Mouse (Mus musculus): ENCODE measurements around the gene Med1.

Med1 gene

DNA sequence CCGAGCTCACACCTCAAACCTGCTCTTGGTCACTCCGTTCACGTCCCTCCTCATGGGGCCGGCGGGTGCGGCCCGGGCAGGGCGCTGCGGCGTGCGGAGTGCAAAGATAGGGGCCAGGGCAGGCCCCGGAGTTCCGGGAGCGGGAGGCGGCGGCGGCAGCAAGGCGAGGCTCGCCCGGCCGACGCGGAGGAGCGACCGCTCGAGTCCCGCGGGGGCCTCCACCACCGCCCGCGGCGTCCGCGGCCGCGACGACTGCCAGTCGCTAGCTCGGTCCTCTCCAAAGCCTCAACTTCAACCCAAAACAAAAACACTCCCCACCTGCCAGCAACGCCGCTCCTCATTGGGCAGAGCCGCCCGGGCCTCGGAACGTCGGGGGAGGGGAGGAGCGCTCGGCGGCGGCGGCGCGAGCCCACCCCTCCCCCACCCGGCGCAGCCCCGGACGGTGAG is 43.8 kb downstream of the Med1 start:
- peak; percentile 83 for DNase-seq (ENCODE audit: low read depth, low spot score)

DNA sequence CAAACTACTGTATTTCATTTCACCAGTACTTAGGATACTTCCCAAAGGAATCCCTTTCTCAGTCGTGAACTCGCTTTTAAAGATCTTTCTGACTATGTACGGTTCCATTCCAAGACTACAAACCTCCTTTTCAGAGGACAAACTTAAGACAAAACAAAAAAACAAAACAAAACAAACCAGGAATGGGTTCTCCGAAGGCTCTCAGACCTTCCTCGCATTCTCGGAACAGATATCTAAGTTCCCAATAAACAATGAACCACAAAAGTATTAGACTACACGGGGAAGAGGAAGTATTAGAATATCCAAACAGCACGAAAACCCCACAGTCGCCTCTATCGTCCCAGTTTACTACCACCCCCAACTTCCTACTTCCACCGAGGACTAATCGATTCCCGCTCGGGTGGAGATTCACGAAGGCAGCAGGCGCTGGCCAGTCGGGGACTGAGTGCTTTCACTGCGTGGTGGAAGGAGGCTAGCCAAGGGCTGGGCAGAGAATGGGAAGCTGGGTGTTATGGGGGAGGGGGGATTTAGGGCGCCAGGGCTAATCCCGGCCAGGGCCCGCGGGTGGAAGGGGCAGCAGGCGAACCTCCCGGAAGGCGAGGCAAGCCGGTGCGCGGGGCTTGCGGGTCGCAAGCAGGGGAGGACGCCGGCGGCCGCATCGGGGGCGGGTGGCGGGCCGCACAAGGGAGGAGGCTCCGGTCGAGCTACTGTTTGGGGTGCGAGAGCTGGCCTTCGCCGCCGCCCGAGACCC is 44.4 kb downstream of the Med1 start:
- DNase-seq (ENCODE audit: low read depth, low spot score): peak; percentile 60

DNA sequence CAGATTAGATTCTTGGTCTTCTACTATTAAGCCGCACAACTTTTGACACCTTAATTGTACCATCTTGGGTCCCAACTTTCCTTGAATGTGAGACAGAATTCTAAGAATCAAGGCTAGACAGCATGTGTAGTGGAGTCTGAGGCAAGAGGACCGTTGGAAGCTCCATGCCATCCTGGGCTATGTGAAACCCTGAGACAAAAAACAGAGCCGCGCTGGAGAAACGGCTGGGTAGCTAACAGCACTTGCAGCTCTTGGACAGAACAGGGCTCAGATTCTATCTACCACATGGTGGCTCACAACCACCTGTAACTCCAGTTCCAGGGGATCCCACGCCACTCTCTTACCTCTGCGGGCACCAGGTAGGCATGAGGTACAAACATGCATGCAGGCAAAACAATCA is 47.2 kb downstream of the Med1 start:
- DNase-seq (ENCODE audit: low read depth, low spot score): no peak

GRCm38 (mm10) chr11:98142545-98142944 is 50.5 kb downstream of the Med1 start:
- DNase-seq (ENCODE audit: low read depth, low spot score): peak; percentile 32

GRCm38 (mm10) chr11:98138894-98139293 is 54.2 kb downstream of the Med1 start:
- no peak for DNase-seq (ENCODE audit: low read depth, low spot score)

DNA sequence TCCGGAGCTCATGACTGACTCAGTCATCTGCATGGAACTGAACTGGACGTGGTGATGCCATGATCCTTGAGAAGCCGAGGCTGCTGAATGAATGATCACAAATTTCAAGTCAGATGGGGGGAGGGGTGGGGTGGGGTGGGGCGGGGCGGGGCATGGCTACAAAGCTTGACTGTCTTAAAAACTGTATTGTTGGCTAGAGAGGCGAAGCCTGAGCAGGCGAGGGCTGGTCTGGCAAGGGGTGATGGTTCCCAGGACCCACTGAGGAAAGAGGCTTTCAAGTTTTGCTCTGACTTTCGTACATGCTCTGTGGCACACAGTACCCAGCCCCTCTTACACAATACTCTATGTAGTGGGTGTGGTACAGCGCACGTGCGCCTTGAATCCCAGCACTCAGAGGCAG is 55.3 kb downstream of the Med1 start:
- DNase-seq (ENCODE audit: low read depth, low spot score): no peak

DNA sequence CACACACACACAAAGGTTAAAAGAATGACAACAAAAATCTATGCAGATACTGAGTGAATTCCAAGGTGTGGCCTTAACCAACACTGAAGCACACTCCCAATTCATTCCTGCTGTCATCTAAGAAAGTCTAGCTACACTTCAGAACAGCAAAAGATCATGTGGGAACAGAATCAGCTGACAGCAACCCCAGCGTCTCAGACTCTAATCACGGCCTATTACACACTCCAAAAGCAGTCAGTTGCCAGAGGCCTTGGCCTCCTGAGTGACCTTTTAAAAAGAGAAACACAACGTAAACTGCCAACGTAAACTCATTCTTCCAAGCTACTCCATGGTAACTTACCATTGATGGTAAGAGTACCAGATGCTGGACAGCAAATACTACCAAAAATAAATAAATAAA is 58.1 kb downstream of the Med1 start:
- DNase-seq (ENCODE audit: low read depth, low spot score): no peak

- no peak for DNase-seq (ENCODE audit: low read depth, low spot score)
Measured at GRCm38 (mm10) chr11:98123424-98123823, 69.7 kb downstream of the Med1 start.

DNA sequence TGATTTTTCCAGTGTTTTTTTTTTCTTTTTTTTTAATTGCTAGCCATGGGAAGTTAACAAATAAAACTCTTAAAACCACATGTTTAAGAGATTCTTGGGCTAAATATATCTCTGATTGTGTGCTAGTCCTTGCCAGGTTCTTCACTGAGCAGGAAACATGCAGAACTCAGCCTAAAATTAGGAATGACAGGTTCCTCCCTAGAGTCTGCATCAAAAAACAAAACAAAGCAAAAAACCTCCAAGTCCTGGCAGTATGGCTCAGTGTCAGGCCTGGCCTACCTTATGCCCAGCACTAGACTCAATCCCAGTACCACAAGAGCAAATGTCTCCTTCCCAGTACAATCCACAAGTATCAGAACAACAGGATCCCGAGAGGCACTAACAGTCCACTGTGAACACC is 78.7 kb downstream of the Med1 start:
- DNase-seq (ENCODE audit: low read depth, low spot score): no peak

- DNase-seq (ENCODE audit: low read depth, low spot score): no peak
Measured at GRCm38 (mm10) chr11:98113504-98113903, 79.6 kb downstream of the Med1 start.

DNA sequence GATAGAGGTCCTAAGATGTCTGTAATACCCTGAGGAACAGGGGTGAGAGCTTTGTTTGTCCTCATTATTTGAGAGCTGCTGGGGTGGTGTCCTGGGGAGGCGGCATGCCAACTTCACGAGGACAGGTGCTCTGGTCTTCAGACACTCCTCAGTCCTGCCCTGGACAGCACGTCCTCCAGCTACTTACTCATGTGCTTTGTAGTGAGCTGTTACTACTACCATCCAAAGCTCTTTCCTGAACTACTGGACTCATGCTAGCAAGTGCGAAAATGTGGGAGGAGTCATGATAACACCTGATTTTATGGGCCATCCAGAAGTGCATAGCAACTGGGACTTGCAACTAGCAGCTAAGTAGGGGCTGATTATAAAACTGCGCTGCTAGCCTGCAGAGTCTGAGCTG is 83.4 kb downstream of the Med1 start:
- DNase-seq (ENCODE audit: low read depth, low spot score): no peak

Measured in 3T3-L1 (cell line).